Mouse (Mus musculus) embryonic fibroblast, embryonic 13.5 days (primary cell): Measurements from ENCODE around the gene Dnase1.

Experiments
- CTCF ChIP-seq: IDR thresholded peaks from 2 replicates; pipeline ENCODE4 v1.5.1; 2011; ENCODE audit warnings: mild to moderate bottlenecking, control low read depth, low read length, moderate library complexity, borderline replicate concordance; ENCODE audit not compliant: insufficient read depth
- POLR2A ChIP-seq: IDR thresholded peaks from 2 replicates; pipeline ENCODE4 v1.6.1; 2011; ENCODE audit warnings: low read depth, mild to moderate bottlenecking, control low read depth, low read length, moderate library complexity

DNA sequence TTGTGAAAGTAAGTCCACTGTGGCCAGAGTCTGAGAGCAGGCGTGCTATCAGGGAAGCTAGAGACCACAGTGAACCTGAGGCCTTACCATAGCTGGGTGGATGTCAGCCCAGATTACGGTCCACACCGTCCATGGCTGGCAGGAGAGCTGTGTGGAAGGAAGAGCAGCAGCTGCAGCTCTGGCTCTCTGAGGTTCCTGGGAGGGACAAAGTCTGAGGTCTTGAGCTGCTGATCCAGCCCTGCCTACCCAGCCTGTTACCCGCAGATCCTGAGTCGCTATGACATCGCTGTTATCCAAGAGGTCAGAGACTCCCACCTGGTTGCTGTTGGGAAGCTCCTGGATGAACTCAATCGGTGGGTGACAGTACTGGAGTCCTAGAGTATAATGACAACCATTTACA lies 948 bp downstream of the Dnase1 start:
- no peak for TF ChIP-seq CTCF
- no peak for TF ChIP-seq POLR2A
